Mouse (Mus musculus) lung, adult 2 months (tissue): ENCODE results near the gene Gm11060.

Experiments
- CTCF ChIP-seq: fragments of 200-500 bp; IDR thresholded peaks from 2 replicates; pipeline ENCODE4 v1.5.1; 2011; ENCODE audit warnings: mild to moderate bottlenecking, low read length, control low read depth; ENCODE audit not compliant: insufficient read depth
- POLR2A ChIP-seq: fragments of 200-500 bp; IDR thresholded peaks from 2 replicates; pipeline ENCODE4 v1.6.1; 2011; ENCODE audit warnings: low read depth, mild to moderate bottlenecking, control low read depth, low read length, borderline replicate concordance; ENCODE audit errors: extremely low read depth

- TF ChIP-seq CTCF (no peak), POLR2A (no peak)
Observed at GRCm38 (mm10) chr2:105132300-105132699, 40.5 kb downstream of the Gm11060 start.
